Mouse (Mus musculus) telencephalon, adult 2 months (tissue): Measurements from ENCODE around the gene Cdk2.
"Not testable (repeated sequence)": the region's sequence is repeated elsewhere in the genome, so short reads cannot be mapped to it uniquely, and the experiment has no call there.

Source experiments
- DNase-seq: peaks from one replicate; pipeline ENCODE4 v3.0.0-alpha.2; 2011; ENCODE audit warnings: low read depth, low spot score

The Cdk2 gene

DNA sequence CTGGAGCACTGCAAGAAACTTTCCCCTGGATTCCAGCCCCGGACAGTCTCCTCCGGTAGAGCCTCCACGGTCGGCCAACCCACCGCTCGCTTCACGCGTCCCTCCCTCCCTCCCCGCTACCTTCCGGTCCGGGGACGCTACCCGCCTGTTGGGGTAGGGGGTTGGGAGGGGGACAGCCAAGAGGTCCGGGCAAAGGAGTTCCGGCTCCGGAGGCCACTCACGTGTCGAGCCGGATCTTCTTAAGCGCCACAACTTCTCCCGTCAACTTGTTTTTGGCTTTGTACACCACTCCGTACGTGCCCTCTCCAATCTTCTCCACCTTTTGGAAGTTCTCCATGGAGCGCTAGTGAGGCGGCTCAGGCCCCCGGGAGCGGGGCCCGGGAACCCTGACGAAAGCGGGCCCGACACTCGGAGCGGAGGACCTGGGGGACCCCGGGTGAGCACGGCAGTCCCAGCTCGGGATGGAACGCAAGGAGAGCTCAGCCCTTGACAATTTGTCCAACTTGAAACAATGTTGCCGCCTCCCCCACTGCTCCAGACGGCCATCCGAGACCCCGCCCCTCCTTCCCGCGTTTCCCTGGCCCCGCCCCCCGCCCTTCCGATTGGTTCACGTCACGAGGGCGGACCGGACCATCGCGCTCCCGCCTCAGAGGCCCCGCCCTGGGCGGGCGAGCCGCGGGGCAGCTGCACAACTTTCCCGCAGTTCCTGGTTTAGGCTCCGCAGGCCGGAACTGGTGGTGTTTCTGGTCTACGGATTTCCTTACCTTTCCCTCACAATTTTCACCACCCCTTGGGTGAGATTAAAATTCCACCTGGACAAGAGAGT is at the start of gene Cdk2:
Cdk2 (minus strand) TSS at position 541 of the 826 bp plus-strand sequence.
- peak; percentile 18 for DNase-seq

DNA sequence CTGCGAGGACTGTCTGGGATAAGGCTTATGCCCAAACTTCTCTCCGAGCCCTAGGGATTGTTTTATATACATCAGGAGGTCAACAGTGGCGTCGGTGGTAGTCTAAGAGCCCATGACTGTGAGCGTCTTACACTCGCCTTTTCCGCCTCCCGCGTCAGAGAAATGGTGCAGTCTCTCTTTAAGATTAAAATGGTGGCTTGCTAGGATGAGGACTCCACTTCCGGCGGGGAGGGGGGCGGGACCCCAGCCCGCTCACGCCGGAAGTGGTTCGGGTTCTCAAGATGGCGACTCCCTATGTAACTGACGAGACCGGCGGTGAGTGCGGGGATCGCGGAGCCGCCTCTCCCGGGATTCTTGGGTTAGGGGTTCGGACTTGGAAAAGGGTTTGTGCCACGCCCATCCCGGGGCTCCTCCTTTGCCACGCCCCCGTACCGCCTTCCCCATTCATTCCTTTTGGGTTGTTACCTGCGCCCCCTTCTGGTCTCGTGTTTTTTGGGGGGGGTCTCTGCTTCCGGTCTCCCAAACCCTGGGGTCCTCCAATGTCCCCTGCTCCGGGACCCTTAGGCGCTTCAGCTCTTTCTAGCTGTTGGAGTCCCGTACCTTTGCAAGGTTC is 43.5 kb upstream of the Cdk2 start:
- peak; percentile 90 for DNase-seq

DNA sequence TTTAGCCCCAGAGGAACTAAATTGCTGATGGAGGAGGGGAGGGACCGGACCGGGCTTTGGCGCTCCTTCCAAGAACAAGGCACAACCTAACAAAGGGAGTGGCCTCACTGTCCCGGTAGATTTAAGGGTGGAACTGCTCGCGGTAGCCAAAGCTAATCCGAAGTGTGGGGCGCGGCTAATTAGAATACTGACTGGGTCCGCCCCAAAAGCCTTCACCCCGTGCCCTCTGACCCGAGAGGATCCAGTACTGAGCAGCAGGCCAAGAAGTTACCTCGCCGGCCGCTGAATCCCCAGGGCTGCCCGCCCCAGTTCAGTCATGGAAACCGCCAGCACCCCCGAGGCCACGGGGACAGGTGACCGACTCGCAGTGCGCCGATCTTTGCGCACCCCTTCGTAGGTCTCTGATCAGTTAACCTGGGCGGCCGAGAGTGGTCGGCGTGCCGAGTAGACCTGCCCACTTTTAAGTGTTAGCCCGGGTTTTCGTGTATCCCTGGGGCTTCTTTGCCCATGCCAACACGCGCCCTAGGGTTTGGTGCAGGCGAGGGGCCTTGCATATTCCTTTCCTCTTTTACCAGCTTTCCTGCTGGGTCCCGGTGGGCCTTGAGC is 42.9 kb upstream of the Cdk2 start, which contains the start of gene Pym1:
Pym1 (plus strand) TSS at position 244 of the 606 bp plus-strand sequence.
- DNase-seq, result peak; percentile 17

DNA sequence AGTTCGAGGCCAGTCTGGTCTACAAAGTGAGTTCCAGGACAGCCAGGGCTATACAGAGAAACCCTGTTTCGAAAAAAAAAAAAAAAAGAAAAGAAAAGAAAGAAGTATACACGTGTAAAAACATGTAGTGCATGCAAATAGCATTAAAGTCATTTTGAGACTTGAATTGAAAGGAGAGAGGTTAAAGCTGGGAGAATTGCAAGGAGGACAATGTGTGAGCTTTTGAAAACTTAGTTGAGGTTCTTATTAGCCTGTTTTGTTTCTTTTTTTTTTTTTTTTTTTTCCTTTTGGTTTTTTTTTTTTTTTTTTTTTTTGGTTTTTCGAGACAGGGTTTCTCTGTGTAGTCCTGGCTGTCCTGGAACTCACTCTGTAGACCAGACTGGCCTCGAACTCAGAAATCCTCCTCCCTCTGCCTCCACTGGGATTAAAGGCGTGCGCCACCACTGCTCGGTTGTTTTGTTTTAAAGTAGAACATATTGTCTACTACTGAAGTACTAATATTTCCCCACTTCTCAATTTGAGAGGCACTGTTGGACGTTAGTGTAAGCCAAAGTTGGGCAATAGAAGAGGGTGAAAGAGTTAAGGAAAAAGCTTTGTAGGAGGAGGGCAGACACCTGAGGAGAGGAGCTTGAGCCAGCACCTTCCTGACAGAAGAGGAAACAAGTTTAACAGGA is 42.3 kb upstream of the Cdk2 start:
- no peak for DNase-seq

DNA sequence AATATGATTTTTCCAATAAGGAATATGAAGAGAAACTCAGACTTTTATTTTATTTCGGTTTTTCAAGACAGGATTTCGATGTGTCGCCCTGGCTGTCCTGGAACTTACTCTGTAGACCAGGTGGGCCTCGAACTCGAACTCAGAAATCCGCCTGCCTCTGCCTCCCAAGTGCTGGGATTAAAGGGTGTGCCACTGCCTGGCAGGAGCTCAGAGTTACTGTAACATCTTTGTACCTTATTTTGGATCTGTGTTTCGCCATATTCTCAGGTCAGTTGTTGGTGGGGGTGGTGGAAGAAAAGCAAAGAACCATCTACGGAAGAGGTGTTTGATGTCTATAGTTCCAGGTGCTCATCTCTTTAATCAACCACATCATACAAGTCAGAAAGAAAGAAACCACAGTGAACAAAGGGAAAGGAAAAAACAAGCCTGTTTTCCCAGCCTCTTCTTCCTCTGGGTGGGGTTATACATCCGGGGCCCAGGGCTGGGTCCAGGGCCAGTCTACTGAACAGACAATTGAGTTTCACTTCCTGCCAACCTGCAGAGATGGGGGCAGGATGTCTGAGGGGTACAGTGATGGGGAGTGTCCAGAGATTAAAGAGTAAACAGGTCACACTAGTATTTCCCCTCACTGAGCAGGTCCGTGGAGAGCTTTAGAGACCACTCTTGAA is 41.2 kb upstream of the Cdk2 start:
- DNase-seq, result no peak

DNA sequence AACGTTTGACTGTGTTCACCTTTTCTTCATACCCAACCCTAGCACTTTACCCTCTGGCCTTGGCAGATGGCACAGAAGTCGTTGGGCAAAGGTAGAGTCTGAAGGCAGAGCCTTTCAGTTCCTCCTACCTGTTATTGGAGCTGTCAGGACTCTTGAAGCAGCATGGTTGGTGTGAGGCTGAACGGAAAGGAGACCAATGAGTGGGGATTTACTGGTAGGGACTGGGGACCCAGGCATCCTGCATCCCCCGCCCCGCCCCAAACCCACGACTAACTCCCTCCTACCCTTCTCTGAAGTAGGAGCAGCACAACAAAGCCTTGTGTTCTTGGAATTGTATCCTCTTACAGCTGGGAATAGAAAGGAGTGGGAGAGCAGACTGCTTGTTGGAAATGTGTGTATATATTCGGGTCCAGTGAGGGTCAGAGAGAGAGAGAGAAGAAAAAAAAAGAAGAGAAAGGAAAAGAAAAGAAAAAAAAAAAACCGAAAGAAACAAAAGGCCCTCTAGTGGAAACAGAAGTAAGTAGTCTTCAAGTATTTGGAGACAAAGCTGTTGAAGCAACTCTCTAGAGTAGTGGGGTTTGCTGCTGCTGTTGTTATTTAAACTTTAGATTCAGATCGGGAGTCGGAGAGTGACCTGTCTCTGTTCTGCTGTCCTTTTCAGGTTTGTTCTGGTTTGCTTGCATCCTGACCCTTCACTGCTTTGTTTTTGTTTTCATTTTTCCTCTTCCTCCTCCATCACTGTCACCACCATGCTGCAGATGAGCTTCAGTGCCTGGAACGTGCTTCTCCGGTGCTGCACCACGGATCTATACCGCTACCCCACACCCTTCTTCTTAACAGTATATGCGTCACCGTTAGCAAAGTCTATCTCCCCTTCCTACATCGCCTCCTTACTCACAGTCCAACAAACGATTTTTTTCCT is 40.1 kb upstream of the Cdk2 start, which contains the start of gene Dgka:
Dgka (minus strand) TSS at position 176 of the 922 bp plus-strand sequence.
- no peak for DNase-seq

DNA sequence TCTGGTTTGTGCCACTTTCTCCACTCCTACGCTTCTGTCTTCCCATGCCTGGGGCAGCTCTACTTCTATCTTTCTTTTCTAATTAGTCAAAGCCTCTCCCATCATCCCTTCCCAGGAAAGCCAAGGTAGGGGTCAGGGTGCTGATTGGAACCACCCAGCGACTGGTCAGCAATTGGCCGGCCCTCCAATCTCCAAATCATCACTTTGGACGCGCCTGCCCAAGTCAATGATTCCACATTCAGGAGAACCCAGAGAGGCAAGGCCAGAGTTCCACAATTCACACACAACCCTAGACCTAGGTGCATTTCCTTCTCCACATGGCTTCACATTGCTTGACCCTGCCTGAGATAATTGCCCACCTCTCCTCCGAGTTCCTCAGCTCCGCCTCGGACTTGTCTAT is 39.4 kb upstream of the Cdk2 start:
- no peak for DNase-seq

DNA sequence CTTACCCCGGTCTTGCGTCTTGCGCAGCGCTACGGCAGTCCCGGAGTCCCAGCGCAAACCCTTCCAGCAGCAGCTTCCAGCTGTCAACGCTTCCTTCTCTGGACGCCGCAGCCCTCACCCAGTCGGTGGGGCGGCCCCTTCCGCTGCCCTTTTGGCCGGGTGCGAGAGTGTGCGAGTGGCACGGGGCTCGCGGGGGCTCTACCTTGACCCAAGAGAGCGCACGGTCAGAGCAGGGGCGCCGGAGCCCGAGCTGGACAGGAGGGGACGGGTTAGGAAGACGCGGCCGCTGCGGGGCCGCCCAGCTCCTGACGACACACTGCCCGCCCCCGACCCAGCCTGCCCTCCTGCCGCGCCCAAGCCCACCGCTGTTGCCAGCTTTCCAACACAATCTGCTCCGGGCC is 39.0 kb upstream of the Cdk2 start:
- DNase-seq, result no peak

DNA sequence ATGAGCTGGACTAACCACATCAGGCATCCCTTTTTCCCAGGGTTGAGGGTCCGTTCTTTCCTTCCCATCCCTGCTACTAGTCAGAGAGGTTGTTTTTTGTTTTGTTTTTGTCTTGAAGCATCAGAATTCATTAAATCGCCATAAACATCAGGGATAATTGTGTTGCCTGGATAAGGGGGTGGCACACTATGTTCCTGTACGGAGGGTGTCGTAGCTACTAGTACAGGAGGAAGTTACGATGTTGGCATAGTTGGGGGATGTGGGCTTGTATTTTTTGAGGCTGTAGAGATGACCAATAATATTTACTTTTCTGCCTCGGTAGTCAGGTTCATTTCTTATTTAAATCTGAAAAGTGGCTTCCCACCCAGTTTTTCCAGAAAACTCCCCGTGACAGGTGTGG is 38.4 kb upstream of the Cdk2 start:
- DNase-seq, result no peak

DNA sequence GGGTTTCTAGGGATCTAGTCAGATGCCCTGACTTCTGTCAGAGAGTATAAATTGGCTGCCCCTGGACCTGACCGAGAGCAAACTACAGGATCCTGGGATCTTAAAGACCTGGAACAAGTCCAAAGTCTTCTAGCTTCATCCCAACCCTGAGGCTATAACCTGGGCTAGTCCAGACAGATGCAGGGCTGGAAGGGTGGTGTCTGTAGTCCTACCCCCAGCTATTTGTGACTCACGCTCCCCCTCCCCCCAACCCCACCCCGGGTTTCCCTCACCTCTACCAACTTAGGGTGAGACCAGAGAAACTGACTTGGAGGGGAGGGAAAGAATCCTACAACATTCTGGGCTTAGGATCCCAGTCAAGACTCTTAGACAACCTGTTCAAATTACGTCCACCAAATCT is 37.8 kb upstream of the Cdk2 start:
- DNase-seq, result no peak

DNA sequence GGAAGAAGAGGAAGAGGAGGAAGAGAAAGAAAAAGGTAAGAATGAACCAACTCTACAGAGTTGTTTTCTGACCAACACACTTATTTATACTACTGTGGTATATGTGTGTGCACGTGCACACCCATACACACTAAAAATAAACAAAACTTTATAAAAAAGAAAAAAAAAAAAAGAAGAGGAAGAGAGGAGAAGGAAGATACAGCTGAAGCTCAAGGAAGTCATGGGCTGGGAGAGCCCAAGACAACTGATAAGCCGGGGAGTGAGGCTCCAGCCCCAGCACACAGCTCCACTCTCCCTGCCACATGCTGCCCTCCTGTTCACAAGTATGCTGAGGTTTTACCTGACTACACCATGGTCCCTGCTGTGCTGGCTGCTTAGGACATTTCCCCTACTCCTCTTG is 35.5 kb upstream of the Cdk2 start:
- DNase-seq, result no peak

DNA sequence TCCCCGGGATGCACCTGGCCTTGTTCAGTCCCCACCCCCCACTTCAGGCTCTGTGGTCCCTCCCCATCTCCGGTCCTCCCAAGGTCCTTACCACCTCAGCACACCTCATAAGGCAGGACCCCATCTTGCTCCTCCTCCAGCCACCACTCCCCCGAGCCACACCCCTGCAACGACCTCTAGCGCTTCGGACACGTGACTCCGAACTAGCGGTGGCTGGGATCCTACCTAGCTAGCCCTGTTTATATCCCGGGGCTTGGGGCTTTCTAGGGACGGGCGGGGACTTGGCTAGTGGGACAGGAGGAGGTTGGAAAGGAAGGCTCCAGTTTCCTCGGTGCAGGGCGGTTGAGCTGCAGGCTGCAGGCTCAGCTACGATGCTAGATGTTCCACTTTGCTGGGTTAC is 32.6 kb upstream of the Cdk2 start:
- no peak for DNase-seq

DNA sequence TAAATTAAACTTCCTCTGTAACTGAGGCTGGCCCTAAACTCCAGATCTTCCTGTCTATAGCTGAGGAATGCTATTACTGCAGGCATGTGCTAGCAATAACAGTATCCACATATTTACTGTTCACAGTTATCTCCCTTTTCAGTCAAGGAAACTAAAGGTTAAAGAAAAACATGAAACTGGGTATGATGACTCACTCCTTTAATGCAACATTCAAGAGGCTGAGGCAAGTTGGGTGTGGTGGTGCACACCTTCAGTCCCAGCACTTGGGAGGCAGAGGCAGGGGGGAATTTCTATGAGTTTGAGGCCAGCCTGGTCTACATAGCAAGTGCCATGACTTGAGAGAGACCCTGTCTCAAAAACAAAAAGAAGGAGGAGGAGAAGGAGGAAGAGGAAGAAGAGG is 27.2 kb upstream of the Cdk2 start:
- no peak for DNase-seq

DNA sequence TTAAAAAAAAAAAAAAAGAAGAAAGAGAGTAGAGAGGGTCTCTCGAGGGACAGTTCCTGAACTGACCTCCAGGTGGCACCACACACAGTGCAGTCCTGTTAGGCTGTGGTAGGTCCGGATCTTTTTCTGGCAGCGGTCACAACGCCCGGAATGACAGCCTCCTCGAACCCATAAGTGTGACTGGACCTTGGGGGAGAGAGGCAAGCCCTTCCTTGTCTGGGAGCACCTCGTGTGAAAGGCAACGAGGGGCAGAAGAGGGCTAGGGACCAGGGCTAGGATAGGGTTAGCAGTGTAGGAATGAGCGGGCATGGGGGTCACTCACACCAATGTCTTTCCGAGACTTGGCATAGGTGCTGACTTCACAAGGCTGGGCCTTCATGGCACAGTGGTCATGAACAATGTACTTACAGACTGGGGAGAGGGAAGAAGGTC is 26.2 kb upstream of the Cdk2 start:
- no peak for DNase-seq

DNA sequence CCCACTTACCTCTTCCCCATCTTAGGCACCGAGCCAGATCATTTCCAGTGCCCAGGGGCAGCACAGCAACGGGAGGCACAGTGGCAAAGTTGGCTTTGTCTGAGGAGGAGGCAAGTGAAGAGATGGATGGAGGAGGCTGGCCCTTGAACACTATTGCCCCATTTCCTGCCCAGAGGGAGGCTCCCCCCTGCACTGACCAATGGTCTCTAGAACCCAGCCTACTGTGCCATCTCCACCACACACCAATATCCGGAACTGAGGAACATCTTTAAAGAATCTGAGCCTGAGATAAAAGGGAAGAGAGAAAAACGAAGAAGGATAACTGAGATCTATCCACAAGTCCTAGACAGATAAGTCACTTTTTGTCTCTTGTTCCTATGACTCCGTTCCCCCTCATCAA is 23.2 kb upstream of the Cdk2 start:
- no peak for DNase-seq

DNA sequence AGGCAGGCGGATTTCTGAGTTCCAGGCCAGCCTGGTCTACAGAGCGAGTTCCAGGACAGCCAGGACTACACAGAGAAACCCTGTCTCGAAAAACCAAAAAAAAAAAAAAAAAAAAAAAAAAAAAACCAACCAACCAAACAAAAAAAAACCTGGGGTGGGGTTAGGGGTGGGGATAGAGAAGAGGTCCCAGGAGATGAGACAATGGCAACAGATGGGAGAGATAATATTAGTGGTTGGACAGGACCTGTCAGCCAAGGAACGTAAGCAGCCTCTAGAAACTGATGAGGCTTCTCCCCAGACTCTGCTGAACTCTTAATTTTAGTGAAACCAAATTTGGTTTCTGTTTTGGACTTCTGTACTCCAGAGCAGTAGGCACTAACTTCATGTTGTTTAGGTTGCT is 20.6 kb upstream of the Cdk2 start:
- not testable (repeated sequence) for DNase-seq

DNA sequence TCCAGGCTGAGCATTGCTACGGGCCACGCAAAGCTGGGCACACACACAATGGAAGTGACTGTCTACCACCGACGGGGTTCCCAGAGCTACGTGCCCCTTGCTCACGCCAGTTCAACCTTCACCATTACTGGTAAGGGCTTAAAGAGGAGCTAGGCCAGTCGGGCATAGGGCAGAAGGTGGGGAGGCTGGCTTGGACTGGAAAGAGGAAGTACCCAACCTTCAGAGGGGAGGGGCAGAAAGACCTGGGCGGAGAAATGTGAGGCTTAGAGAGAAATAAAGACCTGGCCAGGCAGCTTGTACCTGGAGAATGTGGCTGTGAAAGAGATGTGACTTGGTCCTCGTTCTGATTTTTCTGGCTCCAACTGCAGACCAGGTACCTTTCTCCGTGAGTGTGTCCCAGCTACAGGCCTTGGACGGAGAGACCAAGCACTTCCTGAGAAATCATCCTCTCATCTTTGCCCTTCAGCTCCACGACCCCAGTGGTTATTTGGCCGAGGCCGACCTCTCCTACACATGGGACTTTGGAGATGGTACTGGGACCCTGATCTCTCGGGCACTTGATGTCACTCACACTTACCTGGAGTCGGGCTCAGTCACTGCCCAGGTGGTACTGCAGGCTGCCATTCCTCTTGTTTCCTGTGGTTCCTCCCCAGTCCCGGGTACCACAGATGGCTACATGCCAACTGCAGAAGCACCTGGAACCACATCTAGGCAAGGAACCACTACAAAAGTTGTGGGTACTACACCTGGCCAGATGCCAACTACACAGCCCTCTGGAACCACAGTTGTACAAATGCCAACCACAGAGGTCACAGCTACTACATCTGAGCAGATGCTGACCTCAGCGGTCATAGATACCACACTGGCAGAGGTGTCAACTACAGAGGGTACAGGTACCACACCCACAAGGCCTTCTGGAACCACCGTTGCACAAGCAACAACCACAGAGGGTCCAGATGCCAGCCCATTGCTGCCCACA is 11.0 kb upstream of the Cdk2 start:
- no peak for DNase-seq

DNA sequence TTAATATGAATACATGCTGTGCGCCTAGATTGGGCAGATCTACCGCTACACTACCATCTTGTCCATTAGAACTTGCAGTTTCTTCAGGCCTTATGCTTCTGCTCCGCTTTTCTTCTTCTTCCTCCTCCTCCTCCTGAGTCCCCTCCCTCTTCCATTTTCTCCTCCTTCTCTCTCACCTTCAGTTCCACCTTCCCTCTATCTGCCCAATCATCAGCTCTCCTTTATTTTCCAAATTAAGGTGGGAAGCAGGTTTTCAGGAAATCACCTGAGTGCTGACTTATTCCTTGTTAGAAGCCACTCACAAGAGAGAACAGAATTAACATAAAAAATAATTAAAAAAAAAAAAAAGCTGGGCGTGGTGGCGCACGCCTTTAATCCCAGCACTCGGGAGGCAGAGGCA is 6.5 kb upstream of the Cdk2 start:
- not testable (repeated sequence) for DNase-seq

DNA sequence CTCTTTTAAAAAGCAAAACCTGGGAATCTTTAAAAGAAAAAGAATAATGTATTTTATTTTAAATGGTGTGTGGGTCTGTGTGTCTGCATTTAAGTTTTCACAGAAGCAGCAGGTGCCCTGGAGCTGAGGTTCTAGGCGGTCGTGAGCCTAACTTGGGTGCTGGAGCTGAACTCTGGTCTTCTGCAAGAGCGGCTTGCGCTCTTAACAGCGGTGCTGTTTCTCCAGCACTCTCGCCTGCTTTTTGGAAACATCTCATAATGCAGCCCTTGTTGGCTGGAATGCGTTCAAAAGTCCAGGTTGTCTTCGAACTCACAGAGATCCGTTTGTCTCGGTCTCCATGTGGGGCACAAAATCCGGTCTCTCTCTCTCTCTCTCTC is 474 bp upstream of the Cdk2 start:
- no peak for DNase-seq
